Mouse (Mus musculus) intestine, postnatal 0 days (tissue): ENCODE results near the gene Dlx1. TPM values are rescaled to one million over a fixed set of nuclear protein-coding genes. Genes with fewer than 3 reads are reported as not detected.

ENCODE experiments used
- ATAC-seq: fragments of 200-750 bp; cut with Nextera tagmentation; 2 replicates; pipeline ENCODE4 v1.8.0; 2017; ENCODE audit warnings: mild to moderate bottlenecking, moderate TSS enrichment, moderate library complexity
- H3K27ac ChIP-seq: fragments of 300-500 bp; sonication (generic); 2 replicates; pipeline ENCODE4 v1.5.1; 2014; ENCODE audit warnings: mild to moderate bottlenecking, low read depth, low read length, moderate library complexity
- H3K27me3 ChIP-seq: fragments of 300-500 bp; sonication (generic); replicated peaks from 2 replicates; pipeline ENCODE4 v1.6.1; 2014; ENCODE audit warnings: low read length, mixed read lengths; ENCODE audit not compliant: control insufficient read depth, insufficient read depth
- H3K36me3 ChIP-seq: fragments of 300-500 bp; sonication (generic); 2 replicates; pipeline ENCODE4 v1.6.1; 2014; ENCODE audit warnings: mild to moderate bottlenecking, moderate library complexity; ENCODE audit not compliant: control insufficient read depth, insufficient read depth
- H3K4me1 ChIP-seq: fragments of 300-500 bp; sonication (generic); replicated peaks from 2 replicates; pipeline ENCODE4 v1.6.1; 2014; ENCODE audit warnings: antibody characterized with exemption, low read length, mixed read lengths; ENCODE audit not compliant: control insufficient read depth, insufficient read depth
- H3K4me2 ChIP-seq: fragments of 300-500 bp; sonication (generic); replicated peaks from 2 replicates; pipeline ENCODE4 v1.6.1; 2014; ENCODE audit warnings: low read depth, mild to moderate bottlenecking, moderate library complexity
- H3K4me3 ChIP-seq: fragments of 300-500 bp; sonication (generic); 2 replicates; pipeline ENCODE4 v1.5.1; 2014; ENCODE audit warnings: low read depth, low read length
- H3K9ac ChIP-seq: fragments of 300-500 bp; sonication (generic); 2 replicates; pipeline ENCODE4 v1.6.1; 2014; ENCODE audit warnings: mild to moderate bottlenecking, low read depth, low read length
- H3K9me3 ChIP-seq: fragments of 300-500 bp; sonication (generic); 2 replicates; pipeline ENCODE4 v1.6.1; 2016; ENCODE audit warnings: mixed run types; ENCODE audit not compliant: control insufficient read depth
- CTCF ChIP-seq: sonication (generic); IDR thresholded peaks from 2 replicates; pipeline ENCODE4 v1.5.1; 2016; ENCODE audit warnings: low read depth, mild to moderate bottlenecking, control low read depth, antibody characterized with exemption, moderate library complexity
- WGBS: fragments of 180-500 bp; shearing (Covaris S2); extraction: QIAGEN DNeasy Blood & Tissue Kit; methylation state at CpG from one replicate; pipeline ENCODE4 v1.1.7; 2014; 5-methylcytosine and 5-hydroxymethylcytosine counted together
- polyA plus RNA-seq: library from polyadenylated mRNA; unstranded; fragments of >200 nt; fragmentation: Nextera tagmentation; extraction: Ambion mirVana; gene quantifications from 2 replicates; pipeline ENCODE4 v1.2.1, GENCODE M21; 2015

Gene Dlx1
- polyA plus RNA-seq, 1 experiment from 2014 or later, result 1.8 TPM

DNA sequence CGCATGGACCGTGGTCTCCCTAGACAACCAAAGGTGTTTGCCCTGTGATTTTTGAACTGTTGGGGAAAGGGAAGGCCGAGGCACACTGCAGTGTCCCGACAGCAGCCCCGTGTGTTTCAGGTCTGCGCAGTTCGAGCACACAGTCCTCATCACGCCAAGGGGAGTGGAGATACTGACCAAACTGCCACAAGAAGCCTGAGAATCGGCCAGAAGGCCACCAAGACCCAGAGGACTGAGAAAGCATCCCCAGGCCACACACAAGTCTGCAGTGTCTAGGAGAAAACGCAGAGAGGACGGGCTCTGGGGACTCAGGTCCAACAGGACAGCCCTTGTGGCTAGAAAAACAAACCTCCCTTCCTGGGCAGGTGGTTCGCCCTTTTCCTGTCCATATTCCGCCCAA lies 3.1 kb upstream of the Dlx1 start:
- Histone ChIP-seq H3K9me3 (no peaks in the 10 kb centered on the region), H3K4me1 (no peaks in the 10 kb centered on the region; the same call in 1 of the 2 replicates), H3K27ac (no peak overlapping the region), H3K4me2 (no peak overlapping the region), H3K36me3 (no peaks in the 10 kb centered on the region), H3K27me3 (peaks cover 77% of the 10 kb centered on the region), H3K9ac (no peak overlapping the region), H3K4me3 (no peak overlapping the region)
- TF ChIP-seq CTCF, result no peak
- WGBS, result 37% methylated on average over 13 of the region's 13 CpGs
- ATAC-seq, result no peak

DNA sequence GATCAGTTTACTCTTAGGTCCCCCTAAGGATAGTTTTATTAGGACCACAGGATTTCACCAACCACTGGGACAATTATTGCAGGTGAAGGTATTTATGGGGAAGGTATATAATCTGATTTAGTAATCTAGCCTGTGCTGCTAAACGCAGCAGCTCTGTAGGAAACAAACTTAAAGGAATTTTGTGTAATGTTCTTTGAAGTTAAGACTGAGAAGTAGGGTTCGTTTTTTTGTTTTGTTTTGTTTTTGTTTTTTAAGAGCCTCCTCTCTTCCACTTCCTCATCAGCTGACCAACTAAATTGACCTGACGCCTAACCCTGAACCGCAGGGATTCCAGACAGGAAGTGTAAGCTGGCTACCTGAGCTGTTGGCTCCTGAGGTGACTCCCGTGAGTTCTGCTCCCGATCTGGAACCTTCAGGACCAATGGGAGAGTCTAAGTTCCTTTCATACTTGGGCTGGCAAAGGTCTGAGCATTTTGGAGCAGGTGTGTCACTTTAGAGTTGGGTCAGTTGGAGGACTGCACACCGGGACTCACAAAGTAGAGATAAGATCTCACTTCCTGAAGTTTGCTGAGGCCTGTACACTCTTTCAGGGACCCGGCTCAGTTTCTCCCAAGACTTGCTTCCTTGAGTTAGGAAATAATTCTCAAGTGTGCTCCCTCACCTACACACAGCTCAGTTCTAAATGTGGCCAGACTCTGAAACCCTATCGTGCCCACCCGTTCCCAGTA lies 1.2 kb upstream of the Dlx1 start:
- H3K4me2 ChIP-seq, result no peak overlapping the region
- no peak overlapping the region for H3K9ac ChIP-seq
- H3K4me1 ChIP-seq, result no peaks in the 10 kb centered on the region; the same call in 1 of the 2 replicates
- whole genome bisulfite sequencing, result 7% methylated on average over 10 of the region's 10 CpGs
- H3K4me3 ChIP-seq, result no peak overlapping the region
- peaks cover 93% of the 10 kb centered on the region for H3K27me3 ChIP-seq
- no peaks in the 10 kb centered on the region for H3K36me3 ChIP-seq
- H3K27ac ChIP-seq, result no peak overlapping the region
- no peak for TF ChIP-seq CTCF
- H3K9me3 ChIP-seq, result no peaks in the 10 kb centered on the region
- ATAC-seq, result no peak

DNA sequence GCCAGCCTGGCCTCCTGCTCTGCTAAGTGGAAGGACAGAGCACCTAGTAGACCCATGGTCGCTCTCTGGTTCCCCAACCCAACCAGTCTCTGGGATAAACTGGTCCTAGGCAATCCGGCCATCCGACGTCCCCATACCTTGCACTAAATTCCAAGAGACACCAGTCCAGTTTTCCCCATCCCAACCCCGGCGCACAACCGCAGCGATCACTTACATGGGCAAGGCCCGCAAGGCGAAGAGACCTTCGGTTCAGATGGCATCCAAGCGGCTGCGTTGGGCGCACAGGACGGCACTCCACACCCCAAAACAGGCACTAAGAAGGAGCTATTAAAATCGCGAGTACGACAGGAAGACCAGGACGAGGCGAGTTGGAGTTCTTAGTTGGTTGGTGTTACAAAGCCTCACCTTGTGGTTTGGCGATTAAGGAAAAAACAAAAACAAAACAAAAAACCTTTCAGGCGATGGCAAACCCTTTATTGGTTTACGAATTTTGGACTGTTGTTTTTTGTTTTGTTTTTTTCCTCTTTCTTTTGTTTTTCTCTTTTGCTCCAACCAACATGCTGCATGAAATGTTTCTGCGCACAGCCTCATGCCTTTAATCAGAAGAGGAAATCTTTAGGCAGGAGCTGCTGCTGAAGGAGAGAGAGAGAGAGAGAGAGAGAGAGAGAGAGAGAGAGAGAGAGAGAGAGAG lies 445 bp upstream of the Dlx1 start:
- H3K9me3 ChIP-seq, result no peaks in the 10 kb centered on the region
- H3K4me1 ChIP-seq, result peaks cover 1% of the 10 kb centered on the region; the same call in 1 of the 2 replicates
- WGBS, result 4% methylated on average over 24 of the region's 24 CpGs
- no peak for ATAC-seq
- no peak overlapping the region for H3K4me2 ChIP-seq
- H3K27ac ChIP-seq, result no peak overlapping the region
- TF ChIP-seq CTCF, result no peak
- no peak overlapping the region for H3K4me3 ChIP-seq
- H3K27me3 ChIP-seq, result peaks cover 97% of the 10 kb centered on the region
- H3K36me3 ChIP-seq, result no peaks in the 10 kb centered on the region
- H3K9ac ChIP-seq, result no peak overlapping the region

DNA sequence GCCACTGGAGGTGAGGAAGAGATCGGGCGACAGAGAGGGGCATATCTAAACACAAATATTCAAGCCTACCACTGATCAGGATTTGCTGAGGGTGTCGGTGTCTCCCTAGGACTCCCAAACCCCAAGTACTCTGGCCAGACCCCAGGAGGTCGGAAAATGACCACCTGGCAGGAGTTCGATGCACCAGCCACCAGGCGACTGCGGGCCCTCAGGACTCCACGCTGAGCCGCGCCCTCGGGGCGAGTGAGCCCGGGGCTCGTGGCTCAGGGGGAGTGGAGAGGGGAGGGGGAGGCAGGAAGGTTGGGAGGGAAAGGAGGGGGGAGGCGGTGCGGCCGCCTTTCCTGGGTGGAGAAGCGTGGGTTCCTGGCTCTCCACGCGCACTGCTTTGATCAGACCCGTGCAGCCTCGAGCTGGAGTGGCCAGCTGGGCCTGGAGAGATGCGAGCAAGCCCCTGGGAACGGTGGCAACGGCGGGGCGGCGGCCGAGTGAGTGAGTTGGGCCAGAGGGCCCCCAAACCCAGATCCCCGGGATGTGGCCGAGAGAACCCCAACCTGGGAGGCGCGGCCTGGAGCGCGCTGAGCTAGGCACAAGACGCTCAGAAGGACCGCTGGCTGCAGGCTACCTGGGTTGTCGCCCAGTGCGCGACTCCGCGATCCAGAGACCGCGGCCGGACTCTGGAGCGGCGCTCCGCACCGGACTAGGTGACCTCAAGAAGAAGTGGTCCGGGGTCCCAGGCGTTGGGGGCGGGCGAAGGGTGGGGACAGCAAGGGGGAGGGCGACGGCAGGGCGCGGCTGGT lies 999 bp downstream of the Dlx1 start:
- Histone ChIP-seq H3K4me2 (peak overlapping the region; percentile 88), H3K27me3 (peaks cover 95% of the 10 kb centered on the region), H3K27ac (no peak overlapping the region), H3K9me3 (no peaks in the 10 kb centered on the region), H3K4me3 (peak overlapping the region; percentile 50), H3K9ac (no peak overlapping the region), H3K4me1 (peaks cover 4% of the 10 kb centered on the region; the same call in 1 of the 2 replicates), H3K36me3 (no peaks in the 10 kb centered on the region)
- peak; percentile 39; the same call in 1 of the 2 replicates for ATAC-seq
- WGBS, result under 1% methylated on average over 55 of the region's 57 CpGs
- no peak for TF ChIP-seq CTCF

DNA sequence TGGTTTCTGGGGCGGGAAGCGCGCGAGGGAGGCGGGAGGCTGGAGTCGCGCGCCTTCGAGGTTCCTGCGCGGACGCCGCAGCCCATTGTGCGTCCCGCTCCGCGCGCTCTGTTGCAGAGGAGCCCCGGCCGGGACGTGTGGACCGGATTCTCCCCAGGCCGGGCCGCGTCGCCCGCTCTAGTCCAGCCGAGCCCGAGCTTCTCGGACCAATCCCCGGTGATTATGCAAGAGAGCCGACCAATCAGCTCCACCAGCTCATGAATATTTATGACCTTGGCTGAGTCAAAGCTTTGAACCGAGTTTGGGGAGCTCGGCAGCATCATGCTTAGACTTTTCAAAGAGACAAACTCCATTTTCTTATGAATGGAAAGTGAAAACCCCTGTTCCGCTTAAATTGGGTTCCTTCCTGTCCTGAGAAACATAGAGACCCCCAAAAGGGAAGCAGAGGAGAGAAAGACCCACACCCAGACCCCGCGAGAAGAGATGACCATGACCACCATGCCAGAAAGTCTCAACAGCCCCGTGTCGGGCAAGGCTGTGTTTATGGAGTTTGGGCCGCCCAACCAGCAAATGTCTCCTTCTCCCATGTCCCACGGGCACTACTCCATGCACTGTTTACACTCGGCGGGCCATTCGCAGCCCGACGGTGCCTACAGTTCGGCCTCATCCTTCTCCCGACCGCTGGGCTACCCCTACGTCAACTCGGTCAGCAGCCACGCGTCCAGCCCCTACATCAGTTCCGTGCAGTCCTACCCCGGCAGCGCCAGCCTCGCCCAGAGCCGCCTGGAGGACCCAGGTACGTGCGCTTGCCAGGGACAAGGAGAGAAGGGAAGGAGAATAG lies 1.8 kb downstream of the Dlx1 start:
- H3K27me3 ChIP-seq, result peaks cover 97% of the 10 kb centered on the region
- no peaks in the 10 kb centered on the region for H3K36me3 ChIP-seq
- peak overlapping the region; percentile 50 for H3K4me3 ChIP-seq
- TF ChIP-seq CTCF, result no peak
- ATAC-seq, result peak; percentile 64
- H3K4me2 ChIP-seq, result peak overlapping the region; percentile 88
- no peak overlapping the region; the same call in 1 of the 2 replicates for H3K27ac ChIP-seq
- H3K9ac ChIP-seq, result no peak overlapping the region
- no peaks in the 10 kb centered on the region for H3K9me3 ChIP-seq
- peaks cover 4% of the 10 kb centered on the region; the same call in 1 of the 2 replicates for H3K4me1 ChIP-seq
- WGBS, result under 1% methylated on average over 60 of the region's 60 CpGs
